Mouse (Mus musculus) macrophage (primary cell): ENCODE results near the gene Pagr1b. TPM values are rescaled to one million over a fixed set of nuclear protein-coding genes. Genes with fewer than 3 reads are reported as not detected.

ENCODE experiments used
- H3K27ac ChIP-seq: fragments of 350-480 bp; formaldehyde crosslinking; 2 replicates; pipeline ENCODE4 v1.9.0; 2021
- H3K36me3 ChIP-seq: fragments of 350-480 bp; formaldehyde crosslinking; 2 replicates; pipeline ENCODE4 v1.9.0; 2021; ENCODE audit errors: inconsistent target
- H3K4me3 ChIP-seq: fragments of 350-480 bp; formaldehyde crosslinking; 2 replicates; pipeline ENCODE4 v1.9.0; 2021; ENCODE audit errors: inconsistent target
- H3K79me2 ChIP-seq: fragments of 350-480 bp; formaldehyde crosslinking; 2 replicates; pipeline ENCODE4 v1.9.0; 2021; ENCODE audit errors: inconsistent target
- WGBS: methylation state at CpG from one replicate; pipeline ENCODE4 v1.1.7; 2026; ENCODE audit warnings: inconsistent platforms; ENCODE audit not compliant: missing documents; 5-methylcytosine and 5-hydroxymethylcytosine counted together
- polyA plus RNA-seq: library from polyadenylated mRNA; stranded (reverse); fragments of 250-400 nt; gene quantifications from 3 replicates; pipeline ENCODE4 v1.2.4, GENCODE M21; 2018; ENCODE audit warnings: inconsistent platforms
- total RNA-seq, 78 experiments: library from RNA; depleted of rRNA; stranded (reverse); fragments of 250-400 nt; gene quantifications; 1 replicate in 9 of 78; 2 replicates in 24 of 78; 3 replicates in 43 of 78; 4 replicates in 2 of 78; pipeline ENCODE4 v1.2.4; 2018; ENCODE audit warnings: inconsistent platforms in 56 of 78

The Pagr1b gene
- 1 to 10 TPM in 20 of 26 experiments, not detected in 6; 1.9 to 9.3 (median 4.3) TPM for total RNA-seq (2018; cell fraction: chromatin; rRNA removed)
- 1 to 10 TPM in 13 of 26 experiments, under 1 TPM in 7, not detected in 6; 0.32 to 3.0 (median 1.8) TPM for total RNA-seq (2018; cell fraction: cytosol; rRNA removed)
- total RNA-seq (2018; cell fraction: nucleus; rRNA removed): 10 to 100 TPM in 2 of 26 experiments, 1 to 10 TPM in 14, not detected in 10; 1.2 to 14.7 (median 3.1) TPM
- 1.4 to 5.2 TPM in 2 of 3 replicates, not detected in the other for polyA plus RNA-seq

- Histone ChIP-seq H3K27ac (peak within 1 kb of the TSS; percentile 93), H3K36me3 (no peaks in the 10 kb centered on the region), H3K79me2 (peaks cover 48% of the 10 kb centered on the region), H3K4me3 (peak within 1 kb of the TSS; percentile 88)
Observed at GRCm38 (mm10) chr7:127016481-127016485, at the start of gene Pagr1b. Gene Pagr1b, minus strand, starts transcription at chr7:127016484.

- 88% methylated on average over 6 of the region's 6 CpGs for WGBS
- no peaks in the 10 kb centered on the region for H3K79me2 ChIP-seq
- no peak overlapping the region for H3K4me3 ChIP-seq
- no peaks in the 10 kb centered on the region for H3K36me3 ChIP-seq
- H3K27ac ChIP-seq: no peak overlapping the region
Observed at GRCm38 (mm10) chr7:127065538-127065937, 49.3 kb upstream of the Pagr1b start.

GRCm38 (mm10) chr7:127055026-127055585 lies 38.8 kb upstream of the Pagr1b start:
- 87% methylated on average over 5 of the region's 5 CpGs for WGBS
- Histone ChIP-seq H3K79me2 (no peaks in the 10 kb centered on the region), H3K27ac (no peak overlapping the region), H3K36me3 (no peaks in the 10 kb centered on the region), H3K4me3 (no peak overlapping the region)

GRCm38 (mm10) chr7:127041851-127042672 lies 25.8 kb upstream of the Pagr1b start, which contains the start of gene Kif22:
Gene Kif22, minus strand, starts transcription at chr7:127042471.
- H3K27ac ChIP-seq: peak within 1 kb of the TSS; percentile 51
- H3K36me3 ChIP-seq: no peaks in the 10 kb centered on the region
- under 1% methylated on average over 53 of the region's 53 CpGs for WGBS
- H3K4me3 ChIP-seq: peak within 1 kb of the TSS; percentile 72
- peaks cover 52% of the 10 kb centered on the region for H3K79me2 ChIP-seq

- whole genome bisulfite sequencing: 64% methylated on average over 1 of the region's 1 CpGs
Observed at GRCm38 (mm10) chr7:127031244-127031643, 15.0 kb upstream of the Pagr1b start.

GRCm38 (mm10) chr7:127030172-127030571 lies 13.9 kb upstream of the Pagr1b start:
- Histone ChIP-seq H3K79me2 (peaks cover under 1% of the 10 kb centered on the region; the same call in 1 of the 2 replicates), H3K4me3 (no peak overlapping the region), H3K36me3 (no peaks in the 10 kb centered on the region), H3K27ac (peak overlapping the region; percentile 4; the same call in 1 of the 2 replicates)
- WGBS: 93% methylated on average over 1 of the region's 1 CpGs

More at GRCm38 (mm10) chr7:127031244-127031643, 15.0 kb upstream of the Pagr1b start:
- H3K79me2 ChIP-seq: 0 out of 2 replicates have a peak, but pooled peaks cover 3% of the 10 kb centered on the region
- H3K27ac ChIP-seq: no peak overlapping the region
- no peak overlapping the region for H3K4me3 ChIP-seq
- H3K36me3 ChIP-seq: no peaks in the 10 kb centered on the region

DNA sequence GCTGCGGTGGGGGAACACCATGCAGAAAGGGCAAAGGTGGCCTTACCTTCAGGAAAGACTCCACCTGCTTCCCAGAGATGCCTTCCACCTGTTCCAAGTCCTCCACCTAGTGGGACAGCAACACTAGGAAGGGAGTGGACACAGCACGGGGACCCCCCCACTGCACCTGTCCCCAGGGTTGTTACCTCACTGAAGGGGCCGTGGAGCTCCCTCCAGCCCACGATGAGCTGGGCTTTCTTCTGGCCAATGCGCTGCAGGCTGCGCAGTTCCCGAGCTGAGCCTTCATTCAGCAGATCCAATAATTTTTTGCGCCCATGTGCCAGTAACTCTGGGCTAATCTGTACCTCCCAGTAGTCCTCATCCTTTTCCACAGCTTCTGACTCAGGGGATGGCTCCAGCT lies 11.6 kb upstream of the Pagr1b start:
- 49% methylated on average over 8 of the region's 8 CpGs for WGBS
- no peaks in the 10 kb centered on the region for H3K36me3 ChIP-seq

DNA sequence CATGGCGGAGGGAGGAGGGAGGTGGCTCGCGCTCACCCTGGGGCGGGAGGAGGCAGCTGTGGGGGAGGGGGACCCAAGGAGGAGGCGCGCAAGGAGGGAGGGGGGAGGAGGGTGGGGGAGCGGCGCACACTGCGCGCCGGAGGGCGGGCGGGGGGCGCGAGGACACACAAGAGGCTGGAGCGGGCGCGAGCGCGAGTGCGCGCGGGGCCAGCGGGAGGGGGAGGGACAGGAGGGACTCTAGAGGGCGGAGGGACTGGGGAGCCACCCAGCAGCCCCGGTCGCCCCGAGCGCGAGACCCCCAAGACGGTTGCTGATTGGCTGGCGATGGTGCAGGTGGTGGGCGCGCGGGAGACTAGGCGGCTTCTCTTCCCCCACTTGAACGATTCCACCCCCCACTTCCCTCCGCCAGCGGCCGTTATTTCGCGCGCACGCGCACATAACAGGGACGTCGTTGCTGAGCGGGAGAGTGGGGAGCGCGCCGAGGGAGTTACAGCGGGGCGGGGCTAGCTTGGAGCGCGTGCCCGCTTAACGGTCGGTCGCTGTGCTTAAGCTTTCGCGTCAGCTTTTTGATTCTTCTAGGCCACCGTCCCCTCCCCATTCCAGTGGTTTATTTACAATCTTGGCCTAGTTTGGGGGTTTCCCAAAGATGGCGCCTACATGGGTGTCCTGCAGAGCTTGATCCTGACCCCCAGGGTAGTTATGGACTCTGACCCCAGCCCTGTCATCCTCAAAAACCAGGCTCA lies 10.9 kb upstream of the Pagr1b start, which contains the start of gene Maz:
Maz (minus strand) TSS at position 54 of the 743 bp plus-strand sequence.
- 0 out of 2 replicates have a peak, but pooled peaks cover 5% of the 10 kb centered on the region for H3K36me3 ChIP-seq
- H3K4me3 ChIP-seq: peak within 1 kb of the TSS; percentile 44
- peak within 1 kb of the TSS; percentile 84 for H3K27ac ChIP-seq
- H3K79me2 ChIP-seq: peaks cover 22% of the 10 kb centered on the region
- 1% methylated on average over 48 of the region's 63 CpGs for WGBS

More for the DNA sequence above, 11.6 kb upstream of the Pagr1b start:
- peak overlapping the region; percentile 44 for H3K4me3 ChIP-seq
- H3K27ac ChIP-seq: peak overlapping the region; percentile 84
- H3K79me2 ChIP-seq: peaks cover 22% of the 10 kb centered on the region

DNA sequence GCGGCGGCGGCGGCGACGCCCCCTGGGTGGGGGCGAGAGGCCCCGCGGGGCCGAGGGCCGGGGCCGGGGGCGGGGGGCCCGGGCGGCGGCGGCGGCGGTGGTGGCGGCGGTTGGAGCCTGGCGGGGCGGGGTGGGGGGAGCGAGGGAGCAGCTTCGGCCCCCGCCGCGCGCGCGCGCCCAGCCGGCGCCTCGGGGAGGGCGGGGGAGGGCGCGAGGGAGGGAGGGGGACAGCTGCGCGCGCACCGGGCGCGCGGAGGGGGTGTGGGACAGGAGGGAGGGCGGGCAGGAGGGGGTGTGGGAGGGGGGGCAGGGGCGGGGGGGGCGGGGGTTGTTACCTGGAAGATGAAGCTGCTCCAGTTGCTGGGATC lies 10.3 kb upstream of the Pagr1b start:
- Histone ChIP-seq H3K27ac (no peak overlapping the region), H3K4me3 (no peak overlapping the region)

DNA sequence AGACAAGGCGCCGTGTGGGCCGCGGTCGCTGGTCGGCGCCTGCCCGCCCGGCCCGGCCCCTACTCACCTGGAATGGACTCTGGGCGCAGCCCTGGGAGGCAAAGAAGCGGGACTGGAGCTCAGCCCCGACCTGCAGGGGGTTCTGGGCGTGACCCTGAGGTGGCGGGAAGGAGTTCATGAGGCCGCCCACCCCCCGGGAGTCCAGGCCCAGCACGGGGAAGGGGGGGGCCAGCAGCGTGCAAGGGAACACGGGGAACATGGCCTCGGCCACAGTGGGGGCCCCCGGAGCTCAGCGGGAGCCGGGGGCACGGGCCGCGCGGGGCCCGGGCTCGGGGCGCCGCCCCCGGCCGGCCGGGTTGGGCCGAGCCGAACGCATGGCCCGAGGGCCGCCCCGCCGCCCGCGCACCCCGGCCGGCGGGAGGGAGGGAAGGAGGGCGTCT lies 9.9 kb upstream of the Pagr1b start:
- 0 out of 2 replicates have a peak, but pooled peaks cover 5% of the 10 kb centered on the region for H3K36me3 ChIP-seq
- WGBS: under 1% methylated on average over 27 of the region's 48 CpGs
- H3K4me3 ChIP-seq: peak overlapping the region; percentile 15; the same call in 1 of the 2 replicates
- H3K27ac ChIP-seq: peak overlapping the region; percentile 36; the same call in 1 of the 2 replicates
- H3K79me2 ChIP-seq: peaks cover 22% of the 10 kb centered on the region

More for the DNA sequence above, 10.3 kb upstream of the Pagr1b start:
- no CpG with 5 or more reads among the region's 48 CpGs for WGBS
- Histone ChIP-seq H3K36me3 (0 out of 2 replicates have a peak, but pooled peaks cover 5% of the 10 kb centered on the region), H3K79me2 (peaks cover 22% of the 10 kb centered on the region)

DNA sequence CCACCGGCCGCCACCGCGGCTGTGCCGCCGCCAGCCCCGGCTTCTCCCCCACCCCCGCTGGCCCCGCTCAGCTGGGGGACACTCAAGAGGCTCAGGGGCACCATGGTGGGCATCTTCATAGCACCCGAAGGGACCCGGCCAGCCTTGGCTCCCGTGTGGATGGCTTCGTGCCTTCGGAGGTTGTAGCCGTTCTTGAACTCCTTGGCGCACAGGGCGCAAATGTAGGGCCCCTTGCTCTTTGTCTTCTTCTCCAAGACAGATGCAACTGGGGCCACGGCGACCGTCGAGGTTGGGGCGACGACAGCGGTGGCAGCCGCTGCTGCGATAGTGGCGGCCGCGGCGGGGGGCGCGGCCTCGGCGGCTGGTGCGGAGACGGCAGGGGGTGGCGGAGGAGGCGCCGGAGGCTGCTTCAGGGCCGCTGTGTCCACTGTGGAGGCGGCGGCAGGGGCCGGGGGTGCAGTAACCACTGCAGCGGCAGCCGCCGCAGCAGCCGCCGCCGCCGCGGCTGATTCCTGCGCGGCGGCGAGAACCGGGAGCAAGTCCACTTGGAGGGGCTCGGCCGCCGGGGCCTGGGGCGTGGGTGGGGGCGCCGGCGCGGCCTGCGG lies 9.4 kb upstream of the Pagr1b start:
- H3K79me2 ChIP-seq: peaks cover 22% of the 10 kb centered on the region
- WGBS: 0% methylated on average over 62 of the region's 65 CpGs
- H3K4me3 ChIP-seq: peak overlapping the region; percentile 47
- H3K36me3 ChIP-seq: 0 out of 2 replicates have a peak, but pooled peaks cover 5% of the 10 kb centered on the region
- H3K27ac ChIP-seq: peak overlapping the region; percentile 77

- peak overlapping the region; percentile 77 for H3K27ac ChIP-seq
- WGBS: under 1% methylated on average over 29 of the region's 30 CpGs
- 0 out of 2 replicates have a peak, but pooled peaks cover 5% of the 10 kb centered on the region for H3K36me3 ChIP-seq
- peak overlapping the region; percentile 47 for H3K4me3 ChIP-seq
- peaks cover 22% of the 10 kb centered on the region for H3K79me2 ChIP-seq
Observed at GRCm38 (mm10) chr7:127024755-127025555, 8.7 kb upstream of the Pagr1b start.

GRCm38 (mm10) chr7:127023896-127024690 lies 7.8 kb upstream of the Pagr1b start:
- 20% methylated on average over 19 of the region's 19 CpGs for WGBS
- H3K4me3 ChIP-seq: peak overlapping the region; percentile 47
- H3K79me2 ChIP-seq: peaks cover 22% of the 10 kb centered on the region
- H3K27ac ChIP-seq: peak overlapping the region; percentile 77
- 0 out of 2 replicates have a peak, but pooled peaks cover 5% of the 10 kb centered on the region for H3K36me3 ChIP-seq
